12 mouse cellular contexts compared by ENCODE assay signal in genomic region chr4:142053261-142053660, GRCm38 (mm10). TPM values are rescaled to one million over a fixed set of nuclear protein-coding genes. Genes with fewer than 3 reads are reported as not detected.
A peak's percentile ranks its signal among the peaks of the same experiment; 100 is the strongest.
DNase-seq lines count a peak whose midpoint lies in the region; ATAC-seq and TF ChIP-seq lines count a peak whose summit lies in the region.
"Had no signal": no experiment of that assay in that cellular context is flagged by ENCODE, and none has a peak within 500 bp of the region (broad histone marks: within the 10 kb centered on the region; RNA-seq: fewer than 3 reads in every experiment).

No protein-coding gene starts in this region.

- H3K27ac ChIP-seq in kidney, adult 2 months (ENCODE audit: insufficient read depth, low read depth, low read length) = peak overlapping the region; percentile 89
- H3K27ac ChIP-seq in intestine, postnatal 0 days (ENCODE audit: low read depth, low read length) = peak overlapping the region; percentile 90
- H3K27ac ChIP-seq: midbrain, embryonic 10.5 days; neural tube, embryonic 13.5 days had no signal

- H3K4me1 ChIP-seq in kidney, adult 2 months (ENCODE audit: control insufficient read depth, insufficient read depth, low read length) = peaks cover 50% of the 10 kb centered on the region
- H3K4me1 ChIP-seq in intestine, postnatal 0 days (replicated peaks; ENCODE audit: control insufficient read depth, insufficient read depth, low read length) = peaks cover 21% of the 10 kb centered on the region
- H3K4me1 ChIP-seq: neural tube, embryonic 13.5 days had no signal

- H3K4me2 ChIP-seq in intestine, postnatal 0 days (replicated peaks; ENCODE audit: low read depth) = no peak overlapping the region
- H3K4me2 ChIP-seq: neural tube, embryonic 13.5 days had no signal

- no peaks in the 10 kb centered on the region for H3K9me3 ChIP-seq in intestine, postnatal 0 days (ENCODE audit: control insufficient read depth)
- H3K9me3 ChIP-seq: midbrain, embryonic 10.5 days; neural tube, embryonic 13.5 days had no signal

- H3K36me3 ChIP-seq in kidney, adult 2 months (ENCODE audit: control insufficient read depth, insufficient read depth, low read length) = no peaks in the 10 kb centered on the region
- H3K36me3 ChIP-seq in intestine, postnatal 0 days (ENCODE audit: control insufficient read depth, insufficient read depth) = no peaks in the 10 kb centered on the region
- H3K36me3 ChIP-seq: midbrain, embryonic 10.5 days; neural tube, embryonic 13.5 days had no signal

- no peak for TF ChIP-seq CTCF in kidney, adult 2 months (conservative IDR thresholded peaks at IDR 0.05; ENCODE audit: insufficient read depth, insufficient read length, low read depth, low read length)
- TF ChIP-seq CTCF in intestine, postnatal 0 days (IDR thresholded peaks at IDR 0.05; ENCODE audit: low read depth) = no peak

- no peaks in the 10 kb centered on the region for H3K27me3 ChIP-seq in kidney, adult 2 months (replicated peaks; ENCODE audit: control insufficient read depth, insufficient read depth, low read length)
- H3K27me3 ChIP-seq in intestine, postnatal 0 days (replicated peaks; ENCODE audit: control insufficient read depth, insufficient read depth, low read length) = no peaks in the 10 kb centered on the region
- H3K27me3 ChIP-seq: neural tube, embryonic 13.5 days had no signal

- DNase-seq in kidney, adult 2 months = peak; percentile 65
- DNase-seq in kidney, adult 18-20 months = no peak
- DNase-seq in ovary, postnatal 14 days (ENCODE audit: low spot score) = no peak
- no peak for DNase-seq in adrenal gland, postnatal 4 days (ENCODE audit: low spot score in 2 of 2)
- DNase-seq: gastrocnemius, postnatal 36 days; right cerebral cortex, postnatal 25 days had no signal

- no peak for TF ChIP-seq POLR2A in kidney, adult 2 months (IDR thresholded peaks at IDR 0.05; ENCODE audit: low read depth, low read length)

- WGBS in kidney, adult 2 months = 41% methylated on average over 4 of the region's 4 CpGs
- 34% methylated on average over 4 of the region's 4 CpGs for WGBS in intestine, postnatal 0 days

- no peak overlapping the region for H3K4me3 ChIP-seq in kidney, adult 2 months (ENCODE audit: insufficient read depth, low read depth, low read length)
- no peak overlapping the region for H3K4me3 ChIP-seq in intestine, postnatal 0 days (ENCODE audit: low read depth, low read length)
- H3K4me3 ChIP-seq: midbrain, embryonic 10.5 days; neural tube, embryonic 13.5 days had no signal

- H3K9ac ChIP-seq in intestine, postnatal 0 days (ENCODE audit: low read depth, low read length) = no peak overlapping the region
- H3K9ac ChIP-seq: neural tube, embryonic 13.5 days had no signal

- ATAC-seq in granulocyte monocyte progenitor cell, adult 5-6 weeks (replicated peaks; ENCODE audit: poor library complexity, severe bottlenecking) = peak; percentile 50
- peak; percentile 22; the same call in 1 of the 2 replicates for ATAC-seq in intestine, postnatal 0 days
- ATAC-seq in megakaryocyte progenitor cell, adult 5-6 weeks (replicated peaks; ENCODE audit: poor library complexity) = 0 out of 2 replicates have a peak, but pooled peaks have one; percentile 34
- ATAC-seq: forebrain, embryonic 14.5 days had no signal

RNA-seq across cellular contexts. Expression of gene Tmem51, which starts 30.8 kb away (rescaled TPM):
- 59.6 and 60.4 TPM in 2 replicates for polyA plus RNA-seq in kidney, adult 2 months (2012; rRNA removed)
- 0.41 TPM in 1 of 2 replicates, not detected in the other for total RNA-seq in granulocyte monocyte progenitor cell, adult 5-6 weeks (2014; fragmentation: Nextera tagmentation)
- total RNA-seq in granulocyte monocyte progenitor cell, adult 5-6 weeks (2017) = 1.1 TPM in 1 of 2 replicates, not detected in the other
- 212 and 256 TPM in 2 replicates for polyA plus RNA-seq in intestine, postnatal 0 days (2015; fragmentation: Nextera tagmentation; extraction: Ambion mirVana)
- total RNA-seq in megakaryocyte progenitor cell, adult 5-6 weeks (2015) = 0.47 TPM in 1 of 2 replicates, not detected in the other
- 0.41 and 0.87 TPM in 2 replicates for total RNA-seq in megakaryocyte progenitor cell, adult 5-6 weeks (2017)
- 10 to 100 TPM in 1 of 2 experiments, 1 to 10 TPM in 1; 7.8 to 11.3 TPM for total RNA-seq in adrenal gland, postnatal 4 days (2021)

RNA-seq across cellular contexts. Expression of gene Fhad1, which starts 38.4 kb away (rescaled TPM):
- 0.18 and 0.28 TPM in 2 replicates for polyA plus RNA-seq in kidney, adult 2 months (2012; rRNA removed)
- not detected in 2 replicates for total RNA-seq in granulocyte monocyte progenitor cell, adult 5-6 weeks (2014; fragmentation: Nextera tagmentation)
- 0.39 TPM in 1 of 2 replicates, not detected in the other for total RNA-seq in granulocyte monocyte progenitor cell, adult 5-6 weeks (2017)
- 1.2 and 1.4 TPM in 2 replicates for polyA plus RNA-seq in intestine, postnatal 0 days (2015; fragmentation: Nextera tagmentation; extraction: Ambion mirVana)
- 0.20 TPM in 1 of 2 replicates, not detected in the other for total RNA-seq in megakaryocyte progenitor cell, adult 5-6 weeks (2015)
- total RNA-seq in megakaryocyte progenitor cell, adult 5-6 weeks (2017) = 1.2 TPM in 1 of 2 replicates, not detected in the other
- 1 to 10 TPM; 1.4 to 2.0 TPM for total RNA-seq in adrenal gland, postnatal 4 days (2021)

Comparison
In these comparisons a context has a peak if more than half of its experiments do, and no peak if none do; other contexts are left out.
1. RNA of gene Tmem51, which starts 30.8 kb away (total RNA-seq): 7.8 to 11.3 TPM in adrenal gland, postnatal 4 days; 0.41 to 1.1 TPM in granulocyte monocyte progenitor cell, adult 5-6 weeks and 0.41 to 0.87 TPM in megakaryocyte progenitor cell, adult 5-6 weeks; every median in the first group is over 4 times any median in the second.
2. Peak in every context shown above with its lines, with median percentiles within 50 percentile points of each other: ATAC-seq.